Mouse (Mus musculus) megakaryocyte-erythroid progenitor cell, adult 5-6 weeks (primary cell): ENCODE results near the gene Dnajc16. TPM values are rescaled to one million over a fixed set of nuclear protein-coding genes. Genes with fewer than 3 reads are reported as not detected.

Experiments
- total RNA-seq, 2 experiments: library from RNA; stranded (forward) in 1 of 2; stranded (reverse) in 1 of 2; fragments of 200-1000, 215-1000 nt in 1 of 2; fragments of >200 nt in 1 of 2; fragmentation: Nextera tagmentation in 1 of 2; gene quantifications; 2 replicates each; pipeline ENCODE4 v1.2.3; 2014 to 2017

Dnajc16 gene
- total RNA-seq, 2 experiments from 2014 or later: 3.2 to 10.7 TPM

Other genes starting within 250 kb of the Dnajc16 start
- not detected in 2 replicates for gene Fblim1, start 184.8 kb downstream of the Dnajc16 start, total RNA-seq (2014; fragmentation: Nextera tagmentation)
- not detected in 2 replicates for gene Fblim1, start 184.8 kb downstream of the Dnajc16 start, total RNA-seq (2017)
- 0.37 TPM in 1 of 2 replicates, not detected in the other for gene Tmem82, start 172.3 kb downstream of the Dnajc16 start, total RNA-seq (2014; fragmentation: Nextera tagmentation)
- gene Tmem82, start 172.3 kb downstream of the Dnajc16 start, total RNA-seq (2017): 0.52 and 0.57 TPM in 2 replicates
- gene Slc25a34, start 167.1 kb downstream of the Dnajc16 start, total RNA-seq (2014; fragmentation: Nextera tagmentation): not detected in 2 replicates
- 0.65 TPM in 1 of 2 replicates, not detected in the other for gene Slc25a34, start 167.1 kb downstream of the Dnajc16 start, total RNA-seq (2017)
- gene Plekhm2, start 126.0 kb downstream of the Dnajc16 start, total RNA-seq (2014; fragmentation: Nextera tagmentation): 7.7 and 16.9 TPM in 2 replicates
- 4.9 and 22.4 TPM in 2 replicates for gene Plekhm2, start 126.0 kb downstream of the Dnajc16 start, total RNA-seq (2017)
- gene Rsc1a1, start 105.3 kb downstream of the Dnajc16 start, total RNA-seq (2014; fragmentation: Nextera tagmentation): 19.1 and 23.4 TPM in 2 replicates
- gene Rsc1a1, start 105.3 kb downstream of the Dnajc16 start, total RNA-seq (2017): 17.1 and 26.1 TPM in 2 replicates
- gene Ddi2, start 67.5 kb downstream of the Dnajc16 start, total RNA-seq (2014; fragmentation: Nextera tagmentation): 31.1 and 50.4 TPM in 2 replicates
- 24.8 and 43.8 TPM in 2 replicates for gene Ddi2, start 67.5 kb downstream of the Dnajc16 start, total RNA-seq (2017)
- gene Agmat, start 44.3 kb downstream of the Dnajc16 start, total RNA-seq (2014; fragmentation: Nextera tagmentation): 2.2 TPM in 1 of 2 replicates, not detected in the other
- not detected in 2 replicates for gene Agmat, start 44.3 kb downstream of the Dnajc16 start, total RNA-seq (2017)
- gene Casp9, start 2.7 kb upstream of the Dnajc16 start, total RNA-seq (2014; fragmentation: Nextera tagmentation): 16.5 and 17.0 TPM in 2 replicates
- 11.4 and 18.1 TPM in 2 replicates for gene Casp9, start 2.7 kb upstream of the Dnajc16 start, total RNA-seq (2017)
- not detected in 2 replicates for gene Cela2a, start 35.2 kb upstream of the Dnajc16 start, total RNA-seq (2014; fragmentation: Nextera tagmentation)
- not detected in 2 replicates for gene Cela2a, start 35.2 kb upstream of the Dnajc16 start, total RNA-seq (2017)
- gene Ctrc, start 55.4 kb upstream of the Dnajc16 start, total RNA-seq (2014; fragmentation: Nextera tagmentation): not detected in 2 replicates
- gene Ctrc, start 55.4 kb upstream of the Dnajc16 start, total RNA-seq (2017): not detected in 2 replicates
- gene Efhd2, start 84.0 kb upstream of the Dnajc16 start, total RNA-seq (2014; fragmentation: Nextera tagmentation): 22.7 and 43.7 TPM in 2 replicates
- 31.2 and 36.4 TPM in 2 replicates for gene Efhd2, start 84.0 kb upstream of the Dnajc16 start, total RNA-seq (2017)
- gene Fhad1, start 224.2 kb upstream of the Dnajc16 start, total RNA-seq (2014; fragmentation: Nextera tagmentation): not detected in 2 replicates
- gene Fhad1, start 224.2 kb upstream of the Dnajc16 start, total RNA-seq (2017): not detected in 2 replicates